Mouse (Mus musculus): ENCODE measurements around the gene Bpifa6.
"Not testable (repeated sequence)": the region's sequence is repeated elsewhere in the genome, so short reads cannot be mapped to it uniquely, and the experiment has no call there.

Gene Bpifa6

GRCm38 (mm10) chr2:153974582-153974981, at the start of gene Bpifa6:
TSS of gene Bpifa6 (plus strand) at chr2:153974945.
- DNase-seq (ENCODE audit: low spot score in 2 of 2) = no peak

DNA sequence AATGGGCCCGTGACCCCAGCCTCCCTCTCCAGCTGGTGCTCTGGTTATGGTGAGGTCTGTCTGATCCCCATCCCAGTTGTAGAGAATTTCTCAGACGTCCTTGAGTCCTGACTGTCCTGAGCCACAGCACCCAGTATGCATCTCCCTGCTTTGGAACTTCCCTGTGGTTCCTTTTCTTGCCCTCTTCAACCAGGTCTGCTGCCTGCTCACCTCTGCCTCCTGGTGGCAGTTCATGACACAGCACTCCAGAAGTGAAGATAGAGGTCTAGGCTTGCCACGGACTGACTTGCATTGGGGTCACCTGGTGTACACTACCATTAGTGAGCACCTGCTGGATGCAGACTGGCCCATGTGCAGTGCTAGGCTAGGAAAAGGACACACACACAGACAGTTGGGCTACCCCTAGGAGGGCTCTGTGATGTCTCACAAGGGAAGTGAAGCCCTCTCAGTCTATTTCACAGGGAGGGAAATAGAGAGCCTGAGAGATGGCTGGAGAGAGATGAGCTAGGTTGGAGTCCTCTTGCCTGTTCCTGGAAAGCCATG, 44.8 kb upstream of the Bpifa6 start:
- DNase-seq (ENCODE audit: low spot score in 2 of 2) = peak; percentile 4 to 19

DNA sequence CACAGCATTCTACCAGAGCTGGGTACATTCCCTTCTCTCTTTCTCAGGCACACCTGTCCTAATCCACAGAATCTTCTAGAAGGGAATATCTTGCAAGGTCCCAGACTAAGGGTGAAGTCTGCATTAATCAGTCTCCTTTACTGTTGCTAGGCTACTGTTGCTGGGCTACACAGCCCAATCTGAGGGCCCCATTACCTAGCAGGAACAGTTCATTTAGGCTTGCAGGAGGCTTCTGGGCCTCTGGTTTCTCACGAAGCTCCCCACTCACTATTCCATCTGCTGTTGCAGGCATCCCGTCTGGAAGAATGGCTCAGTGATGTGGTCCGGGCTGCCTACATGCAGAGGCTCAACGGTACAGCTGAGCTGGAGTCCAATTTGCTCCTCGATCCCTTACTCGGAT, 43.6 kb upstream of the Bpifa6 start:
- no peak for DNase-seq (ENCODE audit: low spot score in 2 of 2)

- no peak for DNase-seq (ENCODE audit: low spot score in 2 of 2)
These were observed 41.4 kb upstream of the Bpifa6 start for GRCm38 (mm10) chr2:153933311-153933710.

DNA sequence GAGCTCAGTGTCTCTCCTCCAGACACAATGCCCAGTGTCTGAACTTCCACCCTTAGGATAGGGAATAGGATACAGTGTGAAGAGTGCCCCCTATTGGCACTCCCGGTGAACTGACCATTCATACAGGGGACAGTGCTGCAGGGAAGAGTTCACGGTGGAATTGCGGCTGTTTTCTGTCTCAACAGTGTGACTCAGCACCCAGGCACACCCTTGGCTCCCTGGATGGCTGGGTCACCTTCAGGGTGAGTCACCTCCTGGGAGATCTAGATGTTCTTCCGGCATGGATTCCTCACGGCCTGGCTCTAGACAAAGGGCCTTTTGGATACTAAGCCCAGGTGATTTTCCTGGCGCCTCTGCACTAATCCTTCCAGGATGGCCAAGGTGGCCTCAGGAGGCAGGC, 39.4 kb upstream of the Bpifa6 start:
- DNase-seq (ENCODE audit: low spot score in 2 of 2) = no peak

DNA sequence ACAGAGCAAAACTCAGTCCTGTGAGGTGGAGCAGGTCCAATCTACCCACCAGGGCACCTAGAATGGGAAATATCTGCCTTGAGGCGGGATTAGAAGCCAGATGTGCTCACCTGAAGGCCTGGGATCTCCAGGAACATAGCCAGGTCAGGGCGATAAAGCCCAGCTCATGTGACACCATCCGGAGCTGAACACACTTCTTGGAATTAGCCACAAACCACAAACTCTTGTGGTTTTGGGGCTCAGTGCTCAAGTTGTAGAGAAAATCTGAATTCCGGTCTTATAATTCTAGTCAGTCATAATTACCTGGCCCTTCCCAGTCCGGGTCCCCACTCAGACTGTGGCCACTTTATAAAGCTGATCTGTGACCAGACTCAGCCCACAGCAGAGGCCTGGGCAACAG, 36.9 kb upstream of the Bpifa6 start, which contains the start of gene Bpifb4:
Gene Bpifb4 (plus strand): TSS at position 370 of the 400 bp plus-strand sequence.
- no peak for DNase-seq (ENCODE audit: low spot score in 2 of 2)

- peak; percentile 9 to 19 for DNase-seq (ENCODE audit: low spot score in 2 of 2)
These were observed 31.2 kb upstream of the Bpifa6 start for GRCm38 (mm10) chr2:153943537-153943936.

DNA sequence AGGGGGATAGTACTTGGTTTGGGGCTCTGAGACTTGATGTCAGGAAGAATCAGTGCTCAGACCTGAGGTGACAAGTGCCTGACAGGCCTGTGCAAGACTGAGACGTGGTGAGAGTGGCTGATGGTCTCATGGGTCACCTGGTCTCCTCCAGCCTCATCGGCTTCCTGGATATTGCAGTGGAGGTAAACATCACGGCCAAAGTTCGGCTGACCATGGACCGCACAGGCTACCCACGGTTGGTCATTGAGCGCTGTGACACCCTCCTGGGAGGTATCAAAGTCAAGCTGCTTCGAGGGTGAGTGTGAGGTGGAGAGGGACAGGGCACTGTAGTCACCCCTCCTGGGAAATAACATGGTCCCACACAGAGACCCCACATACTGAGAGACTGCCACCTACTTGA, 30.2 kb upstream of the Bpifa6 start:
- no peak for DNase-seq (ENCODE audit: low spot score in 2 of 2)

GRCm38 (mm10) chr2:153952897-153953296, 21.8 kb upstream of the Bpifa6 start:
- DNase-seq (ENCODE audit: low spot score in 2 of 2) = peak; percentile 23 to 24

- peak in 1 of 2 experiments; percentile 7 for DNase-seq (ENCODE audit: low spot score in 2 of 2)
These were observed 20.9 kb upstream of the Bpifa6 start for GRCm38 (mm10) chr2:153953836-153954235.

DNA sequence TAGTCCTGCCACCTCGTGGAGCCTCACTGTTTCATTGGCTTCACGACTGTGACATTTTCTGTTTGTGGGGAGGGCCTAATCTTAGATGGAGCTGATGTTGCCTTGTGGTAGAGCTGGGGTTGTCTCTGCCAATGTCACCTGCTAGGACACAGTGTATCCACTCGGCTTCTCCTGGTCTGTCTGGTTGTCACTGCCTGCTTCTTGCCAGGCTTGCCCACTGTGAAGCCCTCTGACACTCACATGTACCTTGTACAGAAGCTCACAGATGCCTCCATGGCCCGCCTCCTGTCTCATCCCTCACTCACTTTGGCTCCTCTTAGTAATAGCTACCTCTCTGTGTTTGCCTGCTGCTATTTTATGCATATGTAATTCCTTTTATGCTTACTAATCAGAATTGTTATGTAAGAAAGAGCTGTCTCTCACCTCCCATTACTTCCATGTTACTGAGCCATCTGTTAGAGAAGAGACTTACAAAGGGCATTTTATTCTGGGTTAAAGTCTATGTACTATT, 11.9 kb upstream of the Bpifa6 start:
- no peak for DNase-seq (ENCODE audit: low spot score in 2 of 2)

- no peak for DNase-seq (ENCODE audit: low spot score in 2 of 2)
These were observed 11.4 kb upstream of the Bpifa6 start for GRCm38 (mm10) chr2:153963334-153963733.

DNA sequence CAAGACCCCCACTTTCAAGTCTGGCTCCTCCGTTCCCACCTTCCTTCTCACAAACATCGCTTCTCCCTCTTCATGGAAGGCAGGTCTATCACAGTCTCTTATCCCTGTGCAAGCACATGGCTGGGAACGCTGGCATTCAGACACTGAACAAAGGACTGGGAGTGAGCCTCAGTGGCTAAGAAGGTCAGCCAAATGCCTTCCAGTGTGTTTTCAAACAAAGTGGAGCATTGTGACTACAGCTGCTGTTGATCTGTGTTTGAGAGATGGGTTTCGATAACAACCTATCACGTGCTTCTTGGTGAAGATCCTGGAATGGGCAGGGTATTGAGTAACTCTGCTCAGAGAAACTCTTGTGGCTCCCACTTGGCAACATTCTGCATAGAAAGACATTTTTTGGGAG, 4.5 kb upstream of the Bpifa6 start:
- DNase-seq (ENCODE audit: low spot score in 2 of 2) = no peak

DNA sequence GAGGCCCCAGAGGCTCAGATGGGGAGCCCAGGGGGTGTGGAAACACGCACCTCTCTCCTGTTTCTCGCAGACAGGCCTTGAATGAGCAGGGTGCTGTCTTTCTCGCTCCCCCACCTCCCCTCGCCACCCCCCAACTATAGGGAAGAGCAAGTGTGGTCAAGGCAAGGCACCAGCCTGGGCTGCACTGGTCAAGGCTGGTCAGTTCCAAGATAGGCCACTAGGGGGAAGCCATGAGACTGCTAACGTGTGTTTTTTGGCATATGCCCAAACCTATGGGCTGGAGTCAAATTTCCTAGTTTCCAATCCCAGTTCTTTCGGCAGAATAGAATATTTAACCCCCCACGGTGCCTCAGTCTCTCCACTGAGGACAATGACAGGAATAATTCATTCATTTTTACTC, 21.0 kb downstream of the Bpifa6 start:
- DNase-seq (ENCODE audit: low spot score in 2 of 2) = peak; percentile 56 to 67

GRCm38 (mm10) chr2:154000501-154000900, 25.8 kb downstream of the Bpifa6 start:
- no peak for DNase-seq (ENCODE audit: low spot score in 2 of 2)

DNA sequence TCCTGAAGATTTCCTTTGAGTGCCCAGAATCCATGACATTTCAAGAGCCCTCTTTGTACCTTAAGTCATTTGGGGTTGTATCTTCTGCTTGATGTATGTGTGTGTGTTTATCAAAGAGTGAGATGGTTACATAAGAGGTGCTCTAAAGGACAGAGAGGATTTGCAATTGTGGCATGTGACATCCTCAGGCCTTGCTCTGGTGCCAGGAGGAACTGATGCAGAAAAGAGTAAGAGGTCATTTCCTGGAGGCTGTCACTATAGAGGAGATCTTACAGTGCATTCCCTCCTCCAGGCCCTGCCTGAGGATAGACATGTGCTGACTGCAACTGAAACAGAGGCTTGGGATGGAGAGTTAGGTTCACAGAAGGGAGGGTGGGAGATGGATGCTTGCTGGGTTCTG, 26.3 kb downstream of the Bpifa6 start:
- no peak for DNase-seq (ENCODE audit: low spot score in 2 of 2)

DNA sequence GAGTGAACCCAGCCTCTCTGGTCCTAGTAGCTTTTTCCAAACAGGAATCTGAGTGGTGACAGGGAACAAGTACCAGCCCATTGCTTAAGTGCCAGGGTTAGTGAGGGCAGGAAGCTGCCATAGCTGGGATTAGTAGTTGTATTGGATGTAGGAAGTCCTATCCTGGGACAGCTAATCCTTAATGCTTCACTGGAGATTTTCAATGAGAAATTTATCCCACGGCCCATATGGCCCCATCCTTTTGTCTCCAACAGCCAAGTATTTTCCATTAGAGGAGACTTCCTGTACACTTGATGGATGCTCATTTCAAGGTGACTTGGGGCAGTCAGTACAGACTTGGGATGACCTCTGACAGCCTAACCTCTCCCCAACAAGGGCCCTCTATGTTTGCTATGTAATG, 29.7 kb downstream of the Bpifa6 start:
- DNase-seq (ENCODE audit: low spot score in 2 of 2) = no peak

- DNase-seq (ENCODE audit: low spot score in 2 of 2) = no peak
These were observed 30.3 kb downstream of the Bpifa6 start for GRCm38 (mm10) chr2:154005094-154005493.

DNA sequence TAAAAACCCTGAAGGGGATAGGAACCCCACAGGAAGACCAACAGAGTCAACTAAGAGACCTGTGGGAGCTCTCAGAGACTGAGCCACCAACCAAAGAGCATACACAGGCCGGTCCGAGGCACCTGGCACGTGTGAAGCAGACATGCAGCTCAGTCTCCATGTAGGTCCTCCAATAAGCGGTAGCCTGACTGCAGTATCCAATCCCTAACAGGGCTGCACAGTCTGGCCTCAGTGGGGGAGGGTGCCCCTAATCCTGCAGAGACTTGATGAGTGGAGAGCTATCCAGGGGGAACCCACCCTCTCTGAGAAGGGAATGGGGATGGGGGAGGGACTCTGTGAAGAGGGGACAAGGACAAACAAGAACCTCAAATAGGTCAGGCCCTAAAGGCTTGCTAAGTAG, 31.0 kb downstream of the Bpifa6 start:
- no peak for DNase-seq (ENCODE audit: low spot score in 2 of 2)

- DNase-seq (ENCODE audit: low spot score in 2 of 2) = no peak
These were observed 31.6 kb downstream of the Bpifa6 start for GRCm38 (mm10) chr2:154006331-154006730.

GRCm38 (mm10) chr2:154007381-154007780, 32.6 kb downstream of the Bpifa6 start:
- no peak for DNase-seq (ENCODE audit: low spot score in 2 of 2)

DNA sequence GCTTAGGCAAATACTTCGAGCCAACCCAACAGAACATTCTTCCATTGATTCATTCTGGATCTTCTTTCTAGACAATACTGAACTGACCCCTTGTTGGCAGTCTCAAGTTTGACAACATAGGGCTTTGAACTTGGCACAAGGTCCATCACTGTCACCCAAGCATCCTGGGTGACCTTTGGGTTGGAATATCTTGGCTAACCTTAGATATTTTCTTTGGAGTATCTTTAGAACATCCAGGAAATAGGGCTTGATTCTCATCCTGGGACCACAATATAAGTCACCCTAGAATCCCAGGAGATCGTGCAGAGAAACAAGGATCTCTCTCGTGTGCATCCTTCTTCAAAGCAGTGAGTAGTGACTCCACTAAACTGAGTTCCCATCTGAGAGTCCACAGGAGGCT, 33.2 kb downstream of the Bpifa6 start, which contains the start of gene Bpifa2:
Gene Bpifa2 (plus strand): TSS at position 301 of the 400 bp plus-strand sequence.
- DNase-seq (ENCODE audit: low spot score in 2 of 2) = no peak

GRCm38 (mm10) chr2:154017990-154018389, 43.2 kb downstream of the Bpifa6 start:
- no peak for DNase-seq (ENCODE audit: low spot score in 2 of 2)

- not testable (repeated sequence) for DNase-seq (ENCODE audit: low spot score in 2 of 2)
These were observed 49.9 kb downstream of the Bpifa6 start for GRCm38 (mm10) chr2:154024676-154025075.

Data from urinary bladder, postnatal 36 days (tissue).